Mouse (Mus musculus) megakaryocyte, embryonic 14.5 days (primary cell): ENCODE measurements around the gene Mastl.

Experiments used
- FLI1 ChIP-seq: IDR thresholded peaks from 2 replicates; pipeline ENCODE4 v1.6.1; 2012; ENCODE audit warnings: low read length, inconsistent platforms, mixed read lengths
- GATA1 ChIP-seq: IDR thresholded peaks from 3 replicates; pipeline ENCODE4 v1.6.1; 2012; ENCODE audit warnings: mixed read lengths, low read length, inconsistent platforms, borderline replicate concordance

GRCm38 (mm10) chr2:23119573-23119972 lies 36.3 kb downstream of the Mastl start:
- no peak for TF ChIP-seq GATA1
- TF ChIP-seq FLI1: no peak
